Mouse (Mus musculus) MN1 (cell line): ENCODE measurements around the gene Tceal8.

Source experiments
- DNase-seq: peaks from one replicate; pipeline ENCODE4 v3.0.0-alpha.2; 2016; ENCODE audit warnings: low spot score

Tceal8 gene

DNA sequence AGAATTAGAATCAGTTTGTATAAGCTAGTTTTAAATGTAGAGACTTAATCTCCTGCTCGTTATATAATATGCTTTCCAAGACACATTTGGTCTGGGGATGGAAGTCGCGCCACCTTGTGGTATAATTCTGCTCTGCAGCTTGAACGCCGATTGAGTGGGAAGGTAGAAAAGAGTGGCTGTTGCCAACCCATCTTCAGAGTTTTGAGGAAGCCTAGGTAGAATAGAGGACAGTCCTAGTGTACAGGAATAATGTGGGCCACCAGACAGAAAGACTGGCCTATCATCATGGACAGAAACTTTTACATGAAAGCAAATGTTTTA is 44.4 kb downstream of the Tceal8 start:
- DNase-seq, result peak; percentile 52

DNA sequence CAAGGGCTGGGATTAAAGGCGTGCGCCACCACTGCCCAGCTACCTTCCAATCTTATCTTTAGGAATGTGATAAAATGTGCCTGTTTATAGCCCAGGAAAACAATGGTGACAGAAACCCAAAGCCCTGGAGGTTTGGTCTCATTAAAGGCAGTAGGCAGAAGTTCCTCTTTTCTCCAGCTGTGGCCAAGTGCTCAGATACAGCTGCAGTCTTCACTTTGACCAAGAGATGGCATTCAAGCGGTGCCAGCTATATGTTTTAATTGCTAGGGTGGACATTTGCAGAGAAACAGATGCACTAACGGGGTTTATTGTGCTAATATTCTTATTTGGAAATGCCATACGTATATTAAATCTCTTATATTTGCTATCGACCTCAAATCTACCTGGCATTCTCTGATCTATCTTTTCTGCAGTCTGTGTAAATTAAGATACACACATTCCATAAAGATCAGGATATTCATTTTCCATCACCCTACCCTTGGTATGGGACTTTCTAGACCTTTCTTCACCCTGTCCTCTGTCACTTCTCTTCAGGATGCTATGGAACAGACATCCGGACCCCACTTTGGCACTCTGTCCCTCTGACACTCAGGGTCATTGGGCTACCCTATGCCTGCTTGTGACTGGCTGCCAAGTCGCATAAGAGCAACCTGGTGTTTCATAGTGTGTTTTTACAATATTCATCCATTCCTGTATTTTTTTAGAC is 45.0 kb downstream of the Tceal8 start:
- DNase-seq, result peak; percentile 44
